Mouse (Mus musculus) lung, adult 2 months (tissue): ENCODE measurements around the gene Fkbp6.

Experiments
- CTCF ChIP-seq: fragments of 200-500 bp; IDR thresholded peaks from 2 replicates; pipeline ENCODE4 v1.5.1; 2011; ENCODE audit warnings: mild to moderate bottlenecking, low read length, control low read depth; ENCODE audit not compliant: insufficient read depth
- POLR2A ChIP-seq: fragments of 200-500 bp; IDR thresholded peaks from 2 replicates; pipeline ENCODE4 v1.6.1; 2011; ENCODE audit warnings: low read depth, mild to moderate bottlenecking, control low read depth, low read length, borderline replicate concordance; ENCODE audit errors: extremely low read depth

- no peak for TF ChIP-seq CTCF
- TF ChIP-seq POLR2A: no peak
Measured at GRCm38 (mm10) chr5:135271563-135272165, 78.2 kb downstream of the Fkbp6 start.
